Mouse (Mus musculus) small intestine, adult 2 months (tissue): Measurements from ENCODE around the gene Cr2. TPM values are rescaled to one million over a fixed set of nuclear protein-coding genes. Genes with fewer than 3 reads are reported as not detected.
A peak's percentile ranks its signal among the peaks of the same experiment; 100 is the strongest.
"Not testable (repeated sequence)": the region's sequence is repeated elsewhere in the genome, so short reads cannot be mapped to it uniquely, and the experiment has no call there.

ENCODE experiments used
- H3K27ac ChIP-seq: fragments of 200-500 bp; 2 replicates; pipeline ENCODE4 v1.5.1; 2012; ENCODE audit warnings: low read depth, low read length, control low read depth, inconsistent platforms; ENCODE audit not compliant: insufficient read depth
- H3K27me3 ChIP-seq: fragments of 200-500 bp; 2 replicates; pipeline ENCODE4 v1.6.1; 2012; ENCODE audit warnings: mild to moderate bottlenecking, moderate library complexity, low read length, inconsistent platforms; ENCODE audit not compliant: control insufficient read depth, insufficient read depth
- H3K36me3 ChIP-seq: fragments of 200-500 bp; 2 replicates; pipeline ENCODE4 v1.6.1; 2012; ENCODE audit warnings: mild to moderate bottlenecking, low read length, control low read depth, inconsistent platforms; ENCODE audit not compliant: control insufficient read depth, insufficient read depth
- H3K4me1 ChIP-seq: fragments of 200-500 bp; 2 replicates; pipeline ENCODE4 v1.6.1; 2012; ENCODE audit warnings: low read length, inconsistent platforms, mixed read lengths; ENCODE audit not compliant: control insufficient read depth, insufficient read depth, insufficient read length
- H3K4me3 ChIP-seq: fragments of 200-500 bp; 2 replicates; pipeline ENCODE4 v1.5.1; 2012; ENCODE audit warnings: low read depth, mild to moderate bottlenecking, control low read depth, inconsistent platforms, low read length, moderate library complexity
- CTCF ChIP-seq: fragments of 200-500 bp; IDR thresholded peaks from 2 replicates; pipeline ENCODE4 v1.5.1; 2012; ENCODE audit warnings: low read depth, mild to moderate bottlenecking, control low read depth, inconsistent platforms, low read length, moderate library complexity, mixed read lengths; ENCODE audit not compliant: insufficient replicate concordance, insufficient read length; ENCODE audit errors: extremely low read depth
- POLR2A ChIP-seq: fragments of 200-500 bp; IDR thresholded peaks from 2 replicates; pipeline ENCODE4 v1.6.1; 2012; ENCODE audit warnings: low read depth, mild to moderate bottlenecking, control low read depth, inconsistent platforms, low read length, moderate library complexity
- WGBS: fragments of 180-500 bp; shearing (Covaris S2); methylation state at CpG from one replicate; pipeline ENCODE4 v1.1.7; 2018; 5-methylcytosine and 5-hydroxymethylcytosine counted together
- polyA plus RNA-seq: library from polyadenylated mRNA; depleted of rRNA; stranded (reverse); fragments of >200 nt; gene quantifications from 2 replicates; pipeline ENCODE4 v1.2.3, GENCODE M21; 2012; rRNA removed

Cr2 gene
- polyA plus RNA-seq = 0.37 and 0.58 TPM in 2 replicates

DNA sequence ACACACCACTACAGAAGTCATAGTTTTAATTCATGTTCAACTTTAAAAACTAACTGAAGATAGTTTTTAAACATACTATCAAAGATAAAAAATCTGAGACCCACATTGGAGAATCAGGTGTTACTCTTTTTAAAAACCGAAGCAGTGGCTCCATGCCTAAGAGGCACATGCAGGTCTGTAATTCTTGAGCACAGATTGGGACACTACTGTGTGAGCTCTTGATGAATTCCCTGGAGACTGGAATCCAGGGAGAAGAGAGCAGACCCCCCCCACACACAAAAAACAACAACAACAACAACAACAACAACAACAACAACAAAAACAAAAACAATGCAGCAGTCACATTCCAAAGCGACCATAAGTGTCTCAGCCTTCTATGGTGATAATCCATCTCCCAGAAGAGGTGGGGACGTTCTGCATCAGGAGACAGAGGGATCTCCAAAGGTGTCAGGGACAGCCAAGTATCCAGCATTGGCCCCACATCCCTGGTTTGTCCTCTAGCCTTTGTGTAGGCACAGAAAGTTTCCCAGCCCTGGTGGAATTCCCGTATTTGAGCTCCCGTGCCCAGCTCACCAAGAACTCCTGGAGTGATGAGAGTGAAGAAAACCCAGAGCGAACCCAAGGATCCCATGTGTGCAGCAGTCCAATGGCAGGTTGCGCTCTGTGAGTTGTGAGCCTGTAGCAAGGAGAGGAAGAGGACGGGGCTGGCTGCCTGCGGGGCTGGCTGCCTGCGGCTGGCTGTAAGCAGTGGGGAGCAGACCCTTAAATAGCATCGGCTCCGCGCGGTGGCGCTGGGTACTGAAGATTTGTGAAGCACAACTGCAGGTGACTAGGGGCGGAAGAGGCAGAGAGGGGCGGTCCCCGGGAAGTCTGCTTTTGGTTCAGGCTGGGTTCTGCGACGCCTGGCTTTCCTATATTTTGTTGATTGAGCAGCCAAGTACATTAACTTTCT, at the start of gene Cr2:
Cr2 (minus strand) TSS at position 737 of the 952 bp plus-strand sequence.
- 7% methylated on average over 20 of the region's 20 CpGs for WGBS
- Histone ChIP-seq H3K4me1 (0 out of 2 replicates have a peak, but pooled peaks cover 2% of the 10 kb centered on the region), H3K4me3 (peak within 1 kb of the TSS; percentile 47), H3K27me3 (no peaks in the 10 kb centered on the region), H3K36me3 (no peaks in the 10 kb centered on the region), H3K27ac (no peak within 1 kb of the TSS)
- no peak for TF ChIP-seq CTCF
- no peak for TF ChIP-seq POLR2A

DNA sequence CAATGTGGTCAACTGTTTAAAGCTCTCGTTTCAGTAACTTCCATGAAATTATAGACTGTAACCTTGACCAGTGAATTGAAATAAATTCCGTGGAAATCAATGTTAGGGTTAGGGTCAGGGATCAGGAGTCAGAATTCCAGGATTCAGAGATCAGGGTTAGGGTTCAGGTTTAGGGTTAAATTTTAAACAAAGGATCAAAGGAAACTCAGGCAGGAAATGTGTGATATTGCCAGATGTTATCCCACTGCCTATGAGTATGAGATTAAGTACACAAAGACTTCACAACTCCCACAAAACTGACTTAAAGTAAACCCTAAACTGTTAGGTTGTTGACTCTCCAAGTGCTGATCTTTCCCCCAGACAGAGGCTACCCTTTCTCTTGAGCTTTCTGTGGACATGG, 45.3 kb upstream of the Cr2 start:
- Histone ChIP-seq H3K4me1 (no peaks in the 10 kb centered on the region), H3K4me3 (no peak overlapping the region), H3K27me3 (no peaks in the 10 kb centered on the region), H3K27ac (no peak overlapping the region), H3K36me3 (no peaks in the 10 kb centered on the region)
- 32% methylated on average over 2 of the region's 2 CpGs for WGBS
- TF ChIP-seq CTCF (no peak), POLR2A (no peak)

DNA sequence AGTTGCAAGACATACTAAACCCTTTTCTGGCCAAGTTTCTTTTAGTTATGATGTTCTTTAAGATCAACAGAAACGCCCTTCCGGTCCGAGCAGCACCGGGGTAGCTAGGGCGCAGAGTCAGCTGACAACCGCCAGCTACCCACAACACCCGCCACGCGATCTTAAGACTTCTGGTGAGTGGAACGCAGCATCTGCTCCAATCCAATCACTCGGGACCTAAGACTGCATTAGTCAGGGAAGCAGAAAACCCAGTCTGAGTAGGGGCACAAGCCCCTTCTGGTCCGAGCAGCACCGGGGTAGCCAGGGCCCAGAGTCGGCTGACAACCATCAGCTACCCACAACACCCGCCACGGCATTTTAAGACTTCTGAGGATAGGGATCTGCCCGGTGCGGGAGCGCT, 36.3 kb upstream of the Cr2 start:
- H3K27me3 ChIP-seq, H3K27ac ChIP-seq, H3K36me3 ChIP-seq, H3K4me1 ChIP-seq, H3K4me3 ChIP-seq: not testable (repeated sequence)
- WGBS = 57% methylated on average over 19 of the region's 19 CpGs

DNA sequence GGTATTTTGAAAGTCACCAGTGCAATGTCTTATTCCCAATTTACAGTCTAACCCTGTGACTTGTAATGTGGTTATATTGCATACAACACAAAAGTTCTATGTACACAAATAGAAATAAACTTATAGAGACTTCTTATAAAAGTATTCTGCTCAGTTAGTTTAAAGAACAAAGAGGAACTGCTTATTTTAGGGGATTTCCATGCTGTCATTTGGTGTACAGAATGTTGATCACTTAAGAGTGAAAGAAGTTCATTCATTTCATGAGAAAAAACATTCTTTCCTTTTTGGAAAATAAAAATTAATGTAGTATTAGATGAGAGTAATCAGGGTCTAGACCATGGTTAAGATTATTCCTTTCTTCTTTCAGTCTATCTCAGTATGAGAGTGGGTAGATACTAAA, 8.2 kb upstream of the Cr2 start:
- TF ChIP-seq POLR2A (no peak), CTCF (no peak)
- Histone ChIP-seq H3K27ac (no peak overlapping the region), H3K4me3 (no peak overlapping the region), H3K27me3 (no peaks in the 10 kb centered on the region), H3K36me3 (no peaks in the 10 kb centered on the region), H3K4me1 (no peaks in the 10 kb centered on the region)

DNA sequence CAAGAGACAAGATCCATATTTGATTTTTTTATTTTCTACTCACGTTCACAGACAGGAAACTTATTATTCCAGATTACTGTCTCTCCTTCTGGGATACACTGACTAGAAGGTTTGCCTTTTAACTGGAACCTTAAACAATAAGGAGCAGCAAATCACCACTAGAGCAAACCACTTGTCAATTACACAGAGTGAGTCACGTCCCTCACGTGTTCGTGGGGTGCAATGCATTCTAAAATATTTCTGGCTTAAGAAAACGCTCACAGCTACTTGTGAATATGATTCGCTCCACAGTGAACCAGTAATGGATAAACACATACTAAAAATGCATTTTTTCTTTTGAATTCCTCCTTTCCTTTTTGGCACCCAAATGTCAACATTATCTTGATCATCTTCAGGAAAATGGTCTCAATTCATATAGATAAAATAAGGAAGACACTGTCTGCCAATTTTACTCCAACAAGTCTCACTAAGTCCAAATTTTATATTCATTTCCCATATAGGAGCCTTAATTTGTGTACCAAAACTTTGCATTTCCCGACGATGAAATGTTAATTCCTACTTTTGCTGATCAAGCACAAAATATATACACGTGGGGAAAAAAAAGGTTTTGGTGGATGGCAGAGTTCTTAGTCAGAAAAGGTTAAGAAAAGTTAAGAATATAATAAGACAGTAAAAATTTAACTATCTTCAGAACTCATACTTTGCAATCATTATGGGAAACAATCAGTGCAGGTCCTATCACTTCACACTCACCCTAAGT, 11.3 kb downstream of the Cr2 start:
- Histone ChIP-seq H3K27ac (no peak overlapping the region), H3K27me3 (no peaks in the 10 kb centered on the region), H3K4me3 (no peak overlapping the region), H3K36me3 (no peaks in the 10 kb centered on the region), H3K4me1 (no peaks in the 10 kb centered on the region)
- 74% methylated on average over 9 of the region's 9 CpGs for WGBS
- no peak for TF ChIP-seq POLR2A
- no peak for TF ChIP-seq CTCF

DNA sequence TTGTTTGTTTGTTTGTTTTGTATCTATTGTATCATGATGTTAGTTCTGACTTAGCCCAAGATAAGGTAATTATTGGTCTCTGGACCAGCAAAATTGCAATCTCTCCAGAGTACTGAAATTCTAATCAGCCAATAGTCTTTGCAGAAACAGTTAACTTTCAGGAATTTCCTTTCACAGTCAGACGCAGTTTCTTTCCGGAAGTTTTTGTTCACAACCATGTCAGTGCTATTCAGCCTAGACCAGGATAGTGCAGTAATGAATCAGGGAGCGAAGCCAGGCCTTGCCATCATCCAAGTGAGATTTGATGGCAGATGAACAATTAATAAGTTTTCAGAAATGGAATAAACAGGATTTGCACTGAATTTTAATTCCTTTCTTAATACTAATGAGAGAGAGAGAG, 44.4 kb downstream of the Cr2 start:
- no peak overlapping the region for H3K4me3 ChIP-seq
- H3K4me1 ChIP-seq = no peaks in the 10 kb centered on the region
- H3K36me3 ChIP-seq = peaks cover 9% of the 10 kb centered on the region; the same call in 1 of the 2 replicates
- no peaks in the 10 kb centered on the region for H3K27me3 ChIP-seq
- H3K27ac ChIP-seq = no peak overlapping the region
- TF ChIP-seq POLR2A (no peak), CTCF (no peak)
- WGBS = 40% methylated on average over 3 of the region's 3 CpGs

DNA sequence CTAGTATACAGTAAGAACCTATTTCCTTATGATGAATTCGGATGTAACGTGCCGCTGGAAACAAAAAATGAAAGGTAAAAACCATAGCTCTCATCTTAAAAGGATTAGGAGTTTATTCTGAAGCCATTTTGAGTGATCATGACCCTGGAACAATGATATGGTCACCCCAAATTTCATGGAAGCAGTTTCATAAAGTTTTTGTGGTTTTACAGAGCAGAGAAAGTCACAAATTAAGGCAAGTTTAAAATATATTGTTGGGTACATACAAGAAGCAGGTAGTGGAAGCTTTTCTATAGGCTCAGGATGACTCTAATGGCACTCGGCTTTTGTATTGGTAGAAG, 44.9 kb downstream of the Cr2 start:
- Histone ChIP-seq H3K27me3 (no peaks in the 10 kb centered on the region), H3K27ac (peak overlapping the region; percentile 99), H3K4me3 (no peak overlapping the region), H3K36me3 (peaks cover 11% of the 10 kb centered on the region; the same call in 1 of the 2 replicates), H3K4me1 (no peaks in the 10 kb centered on the region)
- TF ChIP-seq CTCF (no peak), POLR2A (no peak)
- WGBS = 18% methylated on average over 4 of the region's 4 CpGs
